Mouse (Mus musculus) stomach, embryonic 14.5 days (tissue): ENCODE data around the gene Ppm1l. TPM values are rescaled to one million over a fixed set of nuclear protein-coding genes. Genes with fewer than 3 reads are reported as not detected.
A peak's percentile ranks its signal among the peaks of the same experiment; 100 is the strongest.

Experiments used
- ATAC-seq: fragments of 200-750 bp; cut with Nextera tagmentation; 2 replicates; pipeline ENCODE4 v1.8.0; 2017; ENCODE audit warnings: low read depth, moderate TSS enrichment; ENCODE audit not compliant: insufficient number of reproducible peaks, insufficient read depth, low FRiP score
- H3K27ac ChIP-seq: fragments of 300-500 bp; sonication (generic); 2 replicates; pipeline ENCODE4 v1.5.1; 2014; ENCODE audit warnings: mild to moderate bottlenecking, low read length, moderate library complexity, mixed read lengths
- H3K27me3 ChIP-seq: fragments of 300-500 bp; sonication (generic); 2 replicates; pipeline ENCODE4 v1.6.1; 2014; ENCODE audit warnings: low read length, control low read depth, mixed read lengths; ENCODE audit not compliant: control insufficient read depth, insufficient read depth
- H3K36me3 ChIP-seq: fragments of 300-500 bp; sonication (generic); 2 replicates; pipeline ENCODE4 v1.6.1; 2014; ENCODE audit warnings: mild to moderate bottlenecking, control low read depth, low read length, moderate library complexity, mixed read lengths; ENCODE audit not compliant: control insufficient read depth, insufficient read depth
- H3K4me1 ChIP-seq: fragments of 300-500 bp; sonication (generic); 2 replicates; pipeline ENCODE4 v1.6.1; 2014; ENCODE audit warnings: low read length, control low read depth, mixed read lengths; ENCODE audit not compliant: control insufficient read depth, insufficient read depth
- H3K4me2 ChIP-seq: fragments of 300-500 bp; sonication (generic); replicated peaks from 2 replicates; pipeline ENCODE4 v1.6.1; 2014; ENCODE audit warnings: low read depth, low read length, control low read depth
- H3K4me3 ChIP-seq: fragments of 300-500 bp; sonication (generic); 2 replicates; pipeline ENCODE4 v1.5.1; 2014; ENCODE audit warnings: low read depth, low read length, control low read depth
- H3K9ac ChIP-seq: fragments of 300-500 bp; sonication (generic); replicated peaks from 2 replicates; pipeline ENCODE4 v1.6.1; 2014; ENCODE audit warnings: low read depth, mild to moderate bottlenecking, control low read depth, low read length, moderate library complexity, mixed read lengths
- H3K9me3 ChIP-seq: fragments of 300-500 bp; sonication (generic); 2 replicates; pipeline ENCODE4 v1.6.1; 2016; ENCODE audit warnings: low read depth, low read length, control low read depth; ENCODE audit not compliant: control insufficient read depth
- WGBS: fragments of 180-500 bp; shearing (Covaris S2); extraction: QIAGEN DNeasy Blood & Tissue Kit; methylation state at CpG from one replicate; pipeline ENCODE4 v1.1.7; 2014; 5-methylcytosine and 5-hydroxymethylcytosine counted together
- polyA plus RNA-seq: library from polyadenylated mRNA; unstranded; fragments of >200 nt; fragmentation: Nextera tagmentation; extraction: Ambion mirVana; gene quantifications from 2 replicates; pipeline ENCODE4 v1.2.1, GENCODE M21; 2014

The Ppm1l gene
- polyA plus RNA-seq, 1 experiment from 2014 or later = 8.0 TPM

DNA sequence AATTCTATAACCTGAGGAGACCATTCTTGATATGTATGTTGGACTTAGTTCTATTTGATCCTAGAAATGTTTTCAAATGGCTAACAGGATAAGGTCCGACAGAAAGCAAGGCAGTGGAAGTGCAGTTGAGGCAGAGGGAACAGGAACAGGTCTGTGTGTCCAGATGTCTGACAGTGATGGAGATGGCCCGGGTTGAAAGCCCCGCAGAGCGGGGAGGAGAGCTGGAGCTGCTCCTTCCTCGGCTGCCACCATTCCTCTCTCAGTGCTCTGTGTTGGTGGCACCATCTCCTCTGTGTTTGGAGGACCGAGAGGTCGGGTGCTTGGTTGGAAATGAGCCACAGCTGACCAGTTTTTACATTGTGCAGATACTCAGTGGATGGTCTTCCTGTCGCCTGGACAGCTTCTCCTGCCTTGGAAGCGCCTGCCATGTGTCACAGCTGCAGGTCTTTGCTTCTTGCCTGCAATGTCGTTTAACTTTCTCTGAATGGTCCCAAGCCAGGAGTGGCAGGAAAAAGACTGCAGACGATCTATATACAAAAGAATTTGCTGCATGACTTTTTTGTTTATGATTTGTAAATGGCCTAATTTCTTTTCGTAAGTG, 159.3 kb downstream of the Ppm1l start:
- H3K9me3 ChIP-seq = 0 out of 2 replicates have a peak, but pooled peaks cover 3% of the 10 kb centered on the region
- 0 out of 2 replicates have a peak, but pooled peaks cover 4% of the 10 kb centered on the region for H3K4me1 ChIP-seq
- no peaks in the 10 kb centered on the region for H3K36me3 ChIP-seq
- no peak overlapping the region for H3K27ac ChIP-seq
- peak; percentile 6; the same call in 1 of the 2 replicates for ATAC-seq
- peak overlapping the region; percentile 13; the same call in 1 of the 2 replicates for H3K4me2 ChIP-seq
- no peak overlapping the region for H3K4me3 ChIP-seq
- H3K9ac ChIP-seq = no peak overlapping the region
- no peaks in the 10 kb centered on the region for H3K27me3 ChIP-seq
- 26% methylated on average over 12 of the region's 12 CpGs for WGBS

GRCm38 (mm10) chr3:69479937-69480336, 163.3 kb downstream of the Ppm1l start:
- no peak overlapping the region for H3K4me3 ChIP-seq
- 78% methylated on average over 3 of the region's 3 CpGs for WGBS
- no peaks in the 10 kb centered on the region for H3K36me3 ChIP-seq
- no peaks in the 10 kb centered on the region for H3K9me3 ChIP-seq
- H3K9ac ChIP-seq = no peak overlapping the region
- ATAC-seq = no peak
- 0 out of 2 replicates have a peak, but pooled peaks cover 4% of the 10 kb centered on the region for H3K4me1 ChIP-seq
- no peak overlapping the region for H3K4me2 ChIP-seq
- H3K27me3 ChIP-seq = no peaks in the 10 kb centered on the region
- no peak overlapping the region for H3K27ac ChIP-seq

GRCm38 (mm10) chr3:69481835-69482234, 165.2 kb downstream of the Ppm1l start:
- WGBS = 35% methylated on average over 4 of the region's 4 CpGs
- no peaks in the 10 kb centered on the region for H3K9me3 ChIP-seq
- 0 out of 2 replicates have a peak, but pooled peaks cover 8% of the 10 kb centered on the region for H3K4me1 ChIP-seq
- H3K4me3 ChIP-seq = no peak overlapping the region
- H3K27ac ChIP-seq = no peak overlapping the region
- no peaks in the 10 kb centered on the region for H3K27me3 ChIP-seq
- no peak overlapping the region for H3K9ac ChIP-seq
- no peaks in the 10 kb centered on the region for H3K36me3 ChIP-seq
- no peak for ATAC-seq
- no peak overlapping the region for H3K4me2 ChIP-seq

- ATAC-seq = no peak
- no peak overlapping the region for H3K27ac ChIP-seq
- H3K9me3 ChIP-seq = no peaks in the 10 kb centered on the region
- no peak overlapping the region for H3K9ac ChIP-seq
- H3K4me3 ChIP-seq = no peak overlapping the region
- 0 out of 2 replicates have a peak, but pooled peaks cover 4% of the 10 kb centered on the region for H3K4me1 ChIP-seq
- no peaks in the 10 kb centered on the region for H3K27me3 ChIP-seq
- H3K4me2 ChIP-seq = no peak overlapping the region
- 78% methylated on average over 13 of the region's 13 CpGs for WGBS
- no peaks in the 10 kb centered on the region for H3K36me3 ChIP-seq
These were observed 167.4 kb downstream of the Ppm1l start for GRCm38 (mm10) chr3:69484006-69484574.

DNA sequence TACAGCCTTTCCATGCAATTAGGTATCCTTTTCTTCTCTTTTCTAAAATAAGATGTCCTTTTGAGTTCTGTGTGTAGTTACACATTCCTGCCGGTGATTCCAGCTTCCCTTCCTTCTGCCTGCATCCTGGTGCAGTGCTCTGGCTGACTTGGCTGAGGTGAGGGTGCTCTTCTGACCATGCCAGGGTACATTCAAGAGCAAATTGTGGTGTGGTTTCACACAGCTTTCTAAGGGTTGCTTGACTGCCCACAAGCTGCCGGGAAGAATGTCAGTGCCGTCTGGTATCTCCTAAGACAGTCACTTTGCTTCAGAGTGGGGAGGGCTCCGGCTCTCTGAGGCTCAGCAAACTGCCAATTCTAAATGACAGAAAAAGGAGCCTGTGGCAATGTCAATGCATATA, 167.9 kb downstream of the Ppm1l start:
- ATAC-seq = no peak
- Histone ChIP-seq H3K4me2 (no peak overlapping the region), H3K27ac (no peak overlapping the region), H3K4me1 (0 out of 2 replicates have a peak, but pooled peaks cover 4% of the 10 kb centered on the region), H3K27me3 (no peaks in the 10 kb centered on the region), H3K4me3 (no peak overlapping the region), H3K36me3 (no peaks in the 10 kb centered on the region), H3K9ac (no peak overlapping the region), H3K9me3 (no peaks in the 10 kb centered on the region)
- WGBS = 89% methylated on average over 4 of the region's 4 CpGs

DNA sequence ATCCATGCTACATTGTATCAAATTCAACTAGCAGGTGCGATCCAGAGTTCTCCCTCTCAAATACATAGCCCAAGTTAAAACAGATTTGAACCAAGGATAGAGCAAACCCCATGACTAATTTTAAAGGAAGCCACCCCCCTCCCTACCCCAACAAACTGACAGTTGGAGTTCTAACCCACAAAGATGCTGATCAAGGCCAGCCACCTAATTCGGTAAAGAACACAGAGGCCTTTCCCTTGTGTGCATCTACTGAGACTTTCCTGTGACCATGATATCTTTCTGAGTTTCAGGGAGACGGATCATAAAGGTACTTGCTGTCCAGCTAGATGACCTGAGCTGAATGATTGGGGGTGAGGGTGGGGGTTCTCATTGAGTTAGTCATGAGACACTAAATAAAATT, 168.7 kb downstream of the Ppm1l start:
- H3K36me3 ChIP-seq = no peaks in the 10 kb centered on the region

GRCm38 (mm10) chr3:69485756-69486155, 169.1 kb downstream of the Ppm1l start:
- ATAC-seq = no peak
- H3K4me1 ChIP-seq = 0 out of 2 replicates have a peak, but pooled peaks cover 4% of the 10 kb centered on the region
- H3K9me3 ChIP-seq = no peaks in the 10 kb centered on the region
- no peak overlapping the region for H3K4me2 ChIP-seq
- no peaks in the 10 kb centered on the region for H3K27me3 ChIP-seq
- no peak overlapping the region for H3K9ac ChIP-seq
- H3K27ac ChIP-seq = no peak overlapping the region
- no peak overlapping the region for H3K4me3 ChIP-seq
- 51% methylated on average over 2 of the region's 2 CpGs for WGBS
- no peaks in the 10 kb centered on the region for H3K36me3 ChIP-seq

More for the DNA sequence above, 168.7 kb downstream of the Ppm1l start:
- no peaks in the 10 kb centered on the region for H3K27me3 ChIP-seq
- no peak for ATAC-seq
- no peak overlapping the region for H3K27ac ChIP-seq
- H3K4me3 ChIP-seq = no peak overlapping the region
- 90% methylated on average over 3 of the region's 3 CpGs for WGBS
- H3K9me3 ChIP-seq = no peaks in the 10 kb centered on the region
- no peak overlapping the region for H3K4me2 ChIP-seq
- H3K9ac ChIP-seq = no peak overlapping the region
- H3K4me1 ChIP-seq = 0 out of 2 replicates have a peak, but pooled peaks cover 4% of the 10 kb centered on the region

GRCm38 (mm10) chr3:69487471-69487870, 170.8 kb downstream of the Ppm1l start:
- no peak for ATAC-seq
- Histone ChIP-seq H3K9me3 (no peaks in the 10 kb centered on the region), H3K4me2 (no peak overlapping the region), H3K4me3 (no peak overlapping the region), H3K9ac (no peak overlapping the region), H3K4me1 (0 out of 2 replicates have a peak, but pooled peaks cover 4% of the 10 kb centered on the region), H3K27ac (no peak overlapping the region), H3K36me3 (no peaks in the 10 kb centered on the region), H3K27me3 (no peaks in the 10 kb centered on the region)
- 71% methylated on average over 6 of the region's 6 CpGs for WGBS
